Mouse (Mus musculus): ENCODE data around the gene Trip6. TPM values are rescaled to one million over a fixed set of nuclear protein-coding genes. Genes with fewer than 3 reads are reported as not detected.

Trip6 gene
- polyA plus RNA-seq, 1 experiment from 2014 or later: 102 TPM

DNA sequence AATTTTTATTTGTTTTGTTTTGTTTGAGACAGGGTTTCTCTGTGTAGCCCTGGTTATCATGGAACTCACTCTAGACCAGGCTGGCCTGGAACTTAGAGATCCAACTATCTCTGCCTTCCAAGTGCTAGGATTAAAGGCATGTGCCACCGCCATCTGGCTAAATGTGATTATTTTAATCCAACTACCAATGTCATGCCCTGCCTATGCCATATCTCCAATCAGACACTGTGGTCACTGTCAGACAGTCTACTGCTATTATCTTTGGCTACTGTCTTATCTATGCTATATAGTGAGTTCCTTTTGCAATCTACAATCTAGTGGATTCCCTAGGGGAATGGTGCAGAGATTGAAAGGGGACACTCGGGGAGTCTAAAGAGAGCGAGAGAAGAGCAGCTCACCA lies 6.8 kb upstream of the Trip6 start:
- Histone ChIP-seq H3K4me1 (ENCODE audit: insufficient read depth, low read length) (no peaks in the 10 kb centered on the region), H3K4me3 (ENCODE audit: low read length) (no peak overlapping the region), H3K9ac (replicated peaks; ENCODE audit: low read length) (no peak overlapping the region), H3K9me3 (ENCODE audit: low read length) (no peaks in the 10 kb centered on the region), H3K27me3 (ENCODE audit: insufficient read depth, low read length) (no peaks in the 10 kb centered on the region), H3K36me3 (ENCODE audit: insufficient read depth, low read length) (peaks cover 23% of the 10 kb centered on the region), H3K4me2 (replicated peaks; ENCODE audit: low read depth, low read length) (no peak overlapping the region), H3K27ac (ENCODE audit: low read length) (no peak overlapping the region)
- WGBS: 94% methylated on average over 3 of the region's 3 CpGs
- ATAC-seq (ENCODE audit: low FRiP score, low TSS enrichment): no peak

DNA sequence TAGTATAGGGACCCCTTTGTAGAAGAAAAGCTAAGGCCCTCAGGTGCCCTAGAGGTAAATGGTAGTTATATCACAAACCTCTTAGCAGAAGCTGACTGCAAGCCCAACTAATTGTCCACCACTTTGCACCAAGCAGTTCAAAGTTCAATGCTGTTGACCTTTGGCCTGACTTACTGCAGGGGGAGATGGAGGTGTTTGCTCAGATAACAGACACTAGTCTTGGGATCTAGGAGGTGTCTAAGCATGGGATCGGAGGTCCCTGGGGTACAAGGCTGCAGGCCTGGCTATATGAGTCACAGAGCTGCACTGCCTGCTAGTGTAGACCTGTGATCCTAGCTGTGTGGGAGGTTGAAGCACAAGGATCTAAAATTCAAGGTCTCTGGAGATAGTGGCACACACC lies 4.4 kb upstream of the Trip6 start:
- Histone ChIP-seq H3K36me3 (ENCODE audit: insufficient read depth, low read length) (peaks cover 16% of the 10 kb centered on the region), H3K4me1 (ENCODE audit: insufficient read depth, low read length) (peaks cover 16% of the 10 kb centered on the region), H3K27ac (ENCODE audit: low read length) (no peak overlapping the region), H3K27me3 (ENCODE audit: insufficient read depth, low read length) (no peaks in the 10 kb centered on the region), H3K4me3 (ENCODE audit: low read length) (no peak overlapping the region), H3K9me3 (ENCODE audit: low read length) (no peaks in the 10 kb centered on the region), H3K4me2 (replicated peaks; ENCODE audit: low read depth, low read length) (no peak overlapping the region), H3K9ac (replicated peaks; ENCODE audit: low read length) (no peak overlapping the region)
- 59% methylated on average over 1 of the region's 1 CpGs for WGBS
- no peak for ATAC-seq (ENCODE audit: low FRiP score, low TSS enrichment)

DNA sequence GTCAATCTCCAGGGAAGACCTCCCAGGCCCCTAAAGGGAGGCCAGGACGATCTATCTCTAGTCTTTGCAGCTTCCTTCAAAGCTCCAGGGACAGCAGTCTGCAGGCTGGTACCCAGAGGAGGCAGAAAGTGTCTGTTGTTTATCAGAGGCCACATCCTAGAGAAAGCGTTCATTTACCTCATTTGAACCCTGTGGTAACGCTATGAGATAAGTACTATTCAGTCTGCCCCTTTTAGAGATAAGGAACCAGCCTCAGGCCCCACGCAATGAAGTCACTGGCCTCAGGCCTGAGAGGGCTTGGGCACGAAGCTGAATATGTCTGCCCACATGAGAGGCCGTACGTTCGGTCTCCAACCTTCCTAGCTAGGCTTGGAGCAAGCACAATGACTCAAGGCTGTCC lies 3.2 kb upstream of the Trip6 start:
- Histone ChIP-seq H3K36me3 (ENCODE audit: insufficient read depth, low read length) (peaks cover 12% of the 10 kb centered on the region), H3K4me1 (ENCODE audit: insufficient read depth, low read length) (peaks cover 24% of the 10 kb centered on the region), H3K4me2 (replicated peaks; ENCODE audit: low read depth, low read length) (no peak overlapping the region), H3K9me3 (ENCODE audit: low read length) (no peaks in the 10 kb centered on the region), H3K27ac (ENCODE audit: low read length) (no peak overlapping the region), H3K9ac (replicated peaks; ENCODE audit: low read length) (no peak overlapping the region), H3K4me3 (ENCODE audit: low read length) (no peak overlapping the region), H3K27me3 (ENCODE audit: insufficient read depth, low read length) (no peaks in the 10 kb centered on the region)
- no peak for ATAC-seq (ENCODE audit: low FRiP score, low TSS enrichment)
- WGBS: 87% methylated on average over 8 of the region's 8 CpGs

DNA sequence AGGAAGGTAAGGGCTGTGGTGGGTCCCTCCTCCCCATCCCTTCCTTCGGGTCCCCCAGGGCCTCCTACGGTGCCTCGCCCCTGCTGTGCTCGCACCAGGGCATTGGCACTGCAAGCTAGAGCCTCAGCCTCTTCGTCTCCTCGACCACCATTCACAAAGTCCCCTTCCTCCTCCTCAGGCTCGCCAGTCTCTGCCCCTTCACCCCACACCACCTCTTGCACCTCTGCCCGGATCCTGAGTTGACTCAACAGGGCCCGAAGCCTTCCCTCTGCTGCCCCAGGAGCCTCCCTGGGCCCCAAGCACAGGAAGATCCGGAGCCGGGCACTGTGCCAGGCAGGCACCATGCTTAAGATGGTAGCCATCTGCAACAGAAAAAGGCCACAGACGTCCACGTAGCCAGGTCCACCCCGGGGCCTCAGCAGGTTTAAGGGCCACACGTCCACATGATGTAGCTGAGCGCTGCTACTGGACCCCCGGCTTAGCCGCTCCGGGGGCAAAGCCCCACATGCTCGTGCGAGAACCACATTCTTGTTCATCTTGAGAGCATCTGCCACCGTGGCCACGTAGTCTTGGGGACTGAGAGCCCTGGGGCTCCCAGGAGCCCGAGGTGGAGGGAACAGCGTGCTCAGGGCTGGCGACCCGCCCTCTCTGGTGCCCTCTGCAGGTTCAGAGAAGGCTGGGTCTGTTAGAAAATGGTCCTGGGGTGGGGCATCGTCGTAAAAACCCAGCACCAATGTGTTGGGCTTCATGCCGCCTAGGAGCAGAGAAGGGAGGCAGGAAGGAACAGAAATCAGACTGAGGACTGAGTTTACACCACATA lies 1.1 kb upstream of the Trip6 start:
- ATAC-seq (ENCODE audit: low FRiP score, low TSS enrichment): no peak
- Histone ChIP-seq H3K9me3 (ENCODE audit: low read length) (no peaks in the 10 kb centered on the region), H3K27ac (ENCODE audit: low read length) (peak overlapping the region; percentile 89), H3K27me3 (ENCODE audit: insufficient read depth, low read length) (no peaks in the 10 kb centered on the region), H3K36me3 (ENCODE audit: insufficient read depth, low read length) (peaks cover 21% of the 10 kb centered on the region), H3K9ac (replicated peaks; ENCODE audit: low read length) (peak overlapping the region; percentile 95), H3K4me3 (ENCODE audit: low read length) (no peak overlapping the region), H3K4me1 (ENCODE audit: insufficient read depth, low read length) (peaks cover 29% of the 10 kb centered on the region), H3K4me2 (replicated peaks; ENCODE audit: low read depth, low read length) (peak overlapping the region; percentile 91; the same call in 1 of the 2 replicates)
- WGBS: 43% methylated on average over 30 of the region's 30 CpGs

DNA sequence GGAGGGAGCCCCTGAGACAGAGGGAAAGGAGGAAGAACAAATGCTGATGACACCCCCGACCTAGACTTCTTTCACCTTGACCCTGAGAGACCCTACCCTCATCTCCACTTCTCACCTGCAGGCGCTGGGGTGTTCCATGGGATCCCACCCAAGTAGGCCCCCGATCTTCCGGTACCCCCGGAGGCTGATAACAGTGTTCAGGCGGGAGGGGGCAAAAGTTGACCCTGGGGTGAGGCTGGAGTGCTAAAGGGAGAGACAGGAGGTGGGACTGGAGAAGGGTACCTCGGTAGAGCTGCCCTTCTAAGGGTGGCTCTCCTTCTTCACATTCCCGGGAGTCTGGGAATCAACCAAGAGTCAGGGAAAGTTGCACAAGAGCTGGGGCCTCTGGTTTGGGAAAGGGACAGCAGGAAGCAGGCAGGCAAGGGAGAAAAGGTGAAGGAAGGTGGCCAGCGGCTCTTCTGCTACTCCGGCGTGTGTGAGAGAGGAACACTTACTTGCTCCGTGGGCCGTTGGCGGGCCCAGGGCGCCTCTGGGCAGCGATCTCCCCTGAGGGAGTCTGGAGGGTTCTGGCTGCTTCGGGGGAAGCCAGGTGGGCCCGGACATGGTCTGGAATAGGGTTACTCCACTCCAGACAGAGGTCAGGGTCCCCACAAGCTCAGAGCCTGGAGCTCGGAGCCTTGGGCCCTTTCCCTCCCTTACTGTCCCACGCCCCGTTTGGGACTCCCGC lies 575 bp downstream of the Trip6 start:
- Histone ChIP-seq H3K4me2 (replicated peaks; ENCODE audit: low read depth, low read length) (peak overlapping the region; percentile 91), H3K27me3 (ENCODE audit: insufficient read depth, low read length) (no peaks in the 10 kb centered on the region), H3K9me3 (ENCODE audit: low read length) (no peaks in the 10 kb centered on the region), H3K4me3 (ENCODE audit: low read length) (peak overlapping the region; percentile 80), H3K4me1 (ENCODE audit: insufficient read depth, low read length) (peaks cover 29% of the 10 kb centered on the region), H3K36me3 (ENCODE audit: insufficient read depth, low read length) (peaks cover 32% of the 10 kb centered on the region), H3K27ac (ENCODE audit: low read length) (peak overlapping the region; percentile 89), H3K9ac (replicated peaks; ENCODE audit: low read length) (peak overlapping the region; percentile 95)
- 1% methylated on average over 22 of the region's 22 CpGs for WGBS
- peak; percentile 67 for ATAC-seq (ENCODE audit: low FRiP score, low TSS enrichment)

GRCm38 (mm10) chr5:137308356-137308755 lies 5.8 kb downstream of the Trip6 start:
- peak overlapping the region; percentile 97 for H3K27ac ChIP-seq (ENCODE audit: low read length)
- ATAC-seq (ENCODE audit: low FRiP score, low TSS enrichment): no peak
- peak overlapping the region; percentile 94 for H3K4me3 ChIP-seq (ENCODE audit: low read length)
- H3K9me3 ChIP-seq (ENCODE audit: low read length): no peaks in the 10 kb centered on the region
- H3K36me3 ChIP-seq (ENCODE audit: insufficient read depth, low read length): peaks cover 44% of the 10 kb centered on the region
- H3K27me3 ChIP-seq (ENCODE audit: insufficient read depth, low read length): no peaks in the 10 kb centered on the region
- peaks cover 44% of the 10 kb centered on the region for H3K4me1 ChIP-seq (ENCODE audit: insufficient read depth, low read length)
- peak overlapping the region; percentile 51 for H3K4me2 ChIP-seq (replicated peaks; ENCODE audit: low read depth, low read length)
- WGBS: 95% methylated on average over 4 of the region's 4 CpGs
- H3K9ac ChIP-seq (replicated peaks; ENCODE audit: low read length): peak overlapping the region; percentile 99

- Histone ChIP-seq H3K4me2 (replicated peaks; ENCODE audit: low read depth, low read length) (peak within 1 kb of the TSS; percentile 67), H3K27ac (ENCODE audit: low read length) (peak within 1 kb of the TSS; percentile 97), H3K4me3 (ENCODE audit: low read length) (peak within 1 kb of the TSS; percentile 94), H3K36me3 (ENCODE audit: insufficient read depth, low read length) (peaks cover 54% of the 10 kb centered on the region), H3K9ac (replicated peaks; ENCODE audit: low read length) (peak within 1 kb of the TSS; percentile 99), H3K27me3 (ENCODE audit: insufficient read depth, low read length) (no peaks in the 10 kb centered on the region), H3K4me1 (ENCODE audit: insufficient read depth, low read length) (peaks cover 35% of the 10 kb centered on the region), H3K9me3 (ENCODE audit: low read length) (no peaks in the 10 kb centered on the region)
- WGBS: under 1% methylated on average over 61 of the region's 72 CpGs
- ATAC-seq (ENCODE audit: low FRiP score, low TSS enrichment): peak; percentile 88
Observed at GRCm38 (mm10) chr5:137307071-137307912, 6.9 kb downstream of the Trip6 start, which contains the start of gene Srrt. TSS of gene Srrt (minus strand) at chr5:137307674.

DNA sequence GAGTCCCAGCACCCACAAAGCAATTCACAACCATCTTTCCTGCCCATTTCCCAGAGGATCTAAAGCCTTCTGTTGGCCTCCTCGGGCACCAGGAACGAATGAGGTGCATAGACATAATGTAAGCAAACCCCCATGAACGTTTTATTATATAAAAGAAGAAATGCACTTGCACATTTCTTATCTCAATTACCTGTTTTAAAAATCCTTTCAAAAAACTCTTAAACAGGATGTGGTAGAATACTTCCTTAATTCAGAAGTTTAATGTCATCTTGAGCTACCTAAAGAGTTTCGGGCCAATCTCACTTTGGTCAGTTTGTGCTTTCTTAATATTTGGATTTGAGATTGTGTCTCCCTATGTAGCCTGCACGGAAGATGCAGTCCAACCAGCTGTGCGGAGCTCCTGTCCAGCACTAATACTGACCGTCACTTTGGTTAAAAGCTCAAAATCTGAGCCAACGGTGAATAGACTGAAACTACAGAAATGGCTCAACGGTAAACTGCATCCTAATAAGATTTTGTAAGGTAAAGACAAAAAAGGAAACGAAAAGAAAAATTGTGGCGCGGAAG lies 7.7 kb downstream of the Trip6 start:
- ATAC-seq (ENCODE audit: low FRiP score, low TSS enrichment): no peak
- Histone ChIP-seq H3K27ac (ENCODE audit: low read length) (peak overlapping the region; percentile 97; the same call in 1 of the 2 replicates), H3K27me3 (ENCODE audit: insufficient read depth, low read length) (no peaks in the 10 kb centered on the region), H3K9ac (replicated peaks; ENCODE audit: low read length) (peak overlapping the region; percentile 99), H3K4me1 (ENCODE audit: insufficient read depth, low read length) (peaks cover 32% of the 10 kb centered on the region), H3K4me3 (ENCODE audit: low read length) (peak overlapping the region; percentile 94), H3K9me3 (ENCODE audit: low read length) (no peaks in the 10 kb centered on the region), H3K36me3 (ENCODE audit: insufficient read depth, low read length) (peaks cover 57% of the 10 kb centered on the region), H3K4me2 (replicated peaks; ENCODE audit: low read depth, low read length) (peak overlapping the region; percentile 67)
- WGBS: 15% methylated on average over 12 of the region's 12 CpGs

DNA sequence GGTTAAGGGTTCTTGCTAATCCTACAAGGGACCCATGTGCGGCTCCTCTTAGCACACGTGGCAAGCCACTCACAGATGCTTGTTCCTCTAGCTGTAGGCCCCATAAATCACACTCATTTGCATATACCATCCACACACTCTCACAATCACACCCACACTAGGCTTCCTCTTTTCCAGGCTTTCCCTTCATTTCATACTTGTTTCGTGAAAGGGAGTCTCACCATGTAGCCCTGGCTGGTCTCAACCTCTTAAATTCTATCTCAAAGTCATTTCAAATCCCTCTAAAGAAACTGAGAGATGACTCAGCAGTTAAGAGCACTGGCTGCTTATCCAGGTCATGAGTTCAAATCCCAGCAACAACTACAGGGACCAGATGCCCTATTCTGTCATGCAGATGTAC lies 8.4 kb downstream of the Trip6 start:
- Histone ChIP-seq H3K4me3 (ENCODE audit: low read length) (peak overlapping the region; percentile 94), H3K27ac (ENCODE audit: low read length) (no peak overlapping the region), H3K9ac (replicated peaks; ENCODE audit: low read length) (peak overlapping the region; percentile 99; the same call in 1 of the 2 replicates), H3K9me3 (ENCODE audit: low read length) (no peaks in the 10 kb centered on the region), H3K4me2 (replicated peaks; ENCODE audit: low read depth, low read length) (peak overlapping the region; percentile 67), H3K4me1 (ENCODE audit: insufficient read depth, low read length) (peaks cover 32% of the 10 kb centered on the region), H3K36me3 (ENCODE audit: insufficient read depth, low read length) (peaks cover 58% of the 10 kb centered on the region), H3K27me3 (ENCODE audit: insufficient read depth, low read length) (no peaks in the 10 kb centered on the region)
- 41% methylated on average over 3 of the region's 3 CpGs for WGBS
- ATAC-seq (ENCODE audit: low FRiP score, low TSS enrichment): no peak
